Mouse (Mus musculus) ES-E14 (cell line): ENCODE results near the gene Gm5169.
"Not testable (repeated sequence)": the region's sequence is repeated elsewhere in the genome, so short reads cannot be mapped to it uniquely, and the experiment has no call there.

ENCODE experiments used
- HCFC1 ChIP-seq: IDR thresholded peaks from 2 replicates; pipeline ENCODE4 v1.6.1; 2012; ENCODE audit warnings: low read length, inconsistent platforms, borderline replicate concordance; ENCODE audit not compliant: insufficient read depth
- MAFK ChIP-seq: IDR thresholded peaks from 2 replicates; pipeline ENCODE4 v1.6.1; 2014; ENCODE audit warnings: mild to moderate bottlenecking, low read depth, low read length, inconsistent platforms; ENCODE audit not compliant: insufficient read depth
- ZC3H11A ChIP-seq: IDR thresholded peaks from 2 replicates; pipeline ENCODE4 v1.6.1; 2012; ENCODE audit warnings: low read depth, mild to moderate bottlenecking, inconsistent platforms, low read length, borderline replicate concordance

- not testable (repeated sequence) for TF ChIP-seq HCFC1, MAFK, ZC3H11A
Measured at GRCm38 (mm10) chrX:25347424-25347823, 46.2 kb upstream of the Gm5169 start.
